Mouse (Mus musculus): ENCODE results near the gene Coro1c.

DNA sequence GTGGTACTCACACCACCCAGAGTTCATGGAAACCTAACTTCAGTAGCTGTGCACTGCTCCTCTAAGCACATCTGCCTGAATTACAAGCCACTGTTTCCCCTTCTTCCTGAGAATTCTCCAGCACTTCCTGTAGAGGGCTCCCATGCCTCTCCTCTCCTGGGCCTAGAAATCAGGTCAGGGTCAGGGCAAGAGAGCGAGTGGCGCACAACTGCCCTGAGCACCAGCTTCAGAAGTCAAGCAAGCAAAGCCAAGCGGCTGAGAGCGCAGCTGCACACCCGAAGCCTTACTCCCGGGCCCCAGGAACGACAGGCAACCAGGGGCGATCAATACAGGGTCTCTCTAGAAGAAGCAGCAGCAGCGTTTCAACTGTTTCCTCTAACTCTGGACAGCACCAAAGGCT, 60.9 kb downstream of the Coro1c start:
- TF ChIP-seq GATA1 (IDR thresholded peaks at IDR 0.05; ENCODE audit: borderline replicate concordance, low read length) (no peak), FLI1 (IDR thresholded peaks at IDR 0.05; ENCODE audit: low read length) (no peak)

Data from megakaryocyte, embryonic 14.5 days (primary cell).